Mouse (Mus musculus) liver, adult 2 months (tissue): ENCODE measurements at regions not wholly inside any gene's neighbourhood (a gene's known extent, or its start where the extent isn't known, plus 50 kb on each side); places are given as distances from the start of the nearest gene placed in this dataset.

ENCODE experiments used
- CTCF ChIP-seq: fragments of 200-500 bp; IDR thresholded peaks from 2 replicates; pipeline ENCODE4 v1.5.1; 2011; ENCODE audit warnings: low read depth, low read length, control low read depth
- POLR2A ChIP-seq: fragments of 200-500 bp; IDR thresholded peaks from 2 replicates; pipeline ENCODE4 v1.6.1; 2011; ENCODE audit warnings: low read length, control low read depth; ENCODE audit not compliant: insufficient read depth; ENCODE audit errors: extremely low read depth

DNA sequence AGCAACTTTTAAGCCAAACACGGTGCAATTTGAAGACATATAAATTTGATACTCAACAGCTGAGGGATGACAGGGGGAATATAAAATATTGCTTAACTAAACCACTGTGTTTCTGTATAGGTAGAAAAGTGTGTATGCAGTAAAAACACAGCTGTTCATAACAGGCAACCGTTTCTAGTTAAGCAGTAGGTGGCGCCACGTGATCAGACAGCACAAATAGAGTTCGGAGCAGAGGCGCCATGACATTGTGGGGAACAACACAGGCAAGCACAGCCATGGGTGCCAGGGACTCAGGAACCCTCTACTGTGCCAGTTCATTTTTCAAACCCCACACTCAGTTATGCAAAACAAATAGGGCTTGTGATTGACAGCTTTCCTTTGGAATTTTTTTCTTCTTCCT, 304.1 kb upstream of the Zc3h15 start:
- TF ChIP-seq POLR2A (no peak), CTCF (no peak)
